Mouse (Mus musculus): ENCODE measurements at regions not wholly inside any gene's neighbourhood (a gene's known extent, or its start where the extent isn't known, plus 50 kb on each side); places are given as distances from the start of the nearest gene placed in this dataset.
A peak's percentile ranks its signal among the peaks of the same experiment; 100 is the strongest.

GRCm38 (mm10) chr5:64703091-64703872 is 99.9 kb upstream of the Klf3 start:
- intact Hi-C loops (cut with DNase I), result loop anchor here (5.0 kb wide), 2 partner anchors 109 to 196 kb away; no protein-coding TSS in a partner anchor
- DNase-seq, result peak; percentile 28 to 33

DNA sequence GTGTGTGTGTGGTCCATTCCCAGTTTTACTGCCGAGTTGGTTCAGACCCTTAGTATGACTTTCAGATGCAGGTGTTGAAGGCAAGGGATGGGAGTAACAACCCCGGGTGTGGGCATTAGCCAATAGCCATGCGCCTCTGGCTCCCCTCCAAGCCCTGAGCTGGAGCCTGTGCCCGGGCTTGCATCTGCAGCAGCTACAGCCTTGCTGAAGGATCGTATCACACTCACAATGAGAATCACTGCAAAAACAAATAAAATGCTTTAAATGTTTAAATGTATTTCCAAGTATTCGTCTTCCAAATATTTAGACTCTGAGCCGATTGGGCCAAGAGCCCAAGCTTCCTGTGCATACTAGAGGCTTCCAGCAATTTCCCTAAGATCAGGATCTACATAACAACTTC is 99.0 kb upstream of the Klf3 start:
- intact Hi-C loops (cut with DNase I), result loop anchor here (5.0 kb wide), 2 partner anchors 108 to 197 kb away; no protein-coding TSS in a partner anchor
- DNase-seq, result peak; percentile 67 to 69

DNA sequence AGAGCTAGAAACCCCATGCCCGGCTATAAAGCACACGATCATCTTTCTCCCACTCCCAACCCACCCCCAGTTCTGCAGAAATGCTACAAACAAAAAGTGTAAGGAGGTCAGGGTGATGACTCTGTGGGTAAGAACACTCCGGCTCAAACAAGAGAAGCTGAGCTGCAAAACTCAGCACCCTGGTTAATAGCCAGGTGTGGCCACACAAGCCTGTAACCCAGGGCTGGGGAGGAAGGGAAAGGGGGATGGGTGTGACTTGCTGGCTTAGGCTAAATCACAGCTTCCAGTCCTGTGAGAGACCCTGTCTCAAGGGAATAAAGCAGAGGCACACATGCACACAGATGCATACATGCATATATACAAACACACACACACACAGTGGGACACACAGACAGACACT is 96.6 kb upstream of the Klf3 start:
- DNase-seq, result no peak
- intact Hi-C loops (cut with DNase I), result no loop called here

DNA sequence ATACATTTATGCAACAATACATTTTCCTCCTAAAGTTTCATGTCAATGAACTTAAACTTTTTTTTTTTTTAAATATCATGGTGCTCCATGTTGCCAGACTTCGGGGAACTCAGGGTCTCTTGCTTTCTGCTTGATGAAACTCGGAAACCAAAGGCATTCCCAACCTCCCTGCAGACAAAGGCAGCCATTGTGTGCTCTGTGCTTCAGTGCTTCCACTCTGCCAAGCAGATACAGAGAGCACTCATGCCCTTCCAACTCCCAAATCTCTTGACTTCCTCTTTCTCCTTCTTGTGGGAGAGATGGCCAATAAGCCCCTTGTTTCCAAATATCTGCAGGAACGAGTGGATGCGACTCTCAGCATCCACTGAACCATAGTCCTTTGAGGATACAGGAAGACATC is 94.0 kb upstream of the Klf3 start:
- intact Hi-C loops (cut with DNase I), result no loop called here

GRCm38 (mm10) chr5:64710236-64710635 is 93.0 kb upstream of the Klf3 start:
- intact Hi-C loops (cut with DNase I), result no loop called here
- DNase-seq, result no peak

More for the DNA sequence above, 94.0 kb upstream of the Klf3 start:
- DNase-seq, result no peak

DNA sequence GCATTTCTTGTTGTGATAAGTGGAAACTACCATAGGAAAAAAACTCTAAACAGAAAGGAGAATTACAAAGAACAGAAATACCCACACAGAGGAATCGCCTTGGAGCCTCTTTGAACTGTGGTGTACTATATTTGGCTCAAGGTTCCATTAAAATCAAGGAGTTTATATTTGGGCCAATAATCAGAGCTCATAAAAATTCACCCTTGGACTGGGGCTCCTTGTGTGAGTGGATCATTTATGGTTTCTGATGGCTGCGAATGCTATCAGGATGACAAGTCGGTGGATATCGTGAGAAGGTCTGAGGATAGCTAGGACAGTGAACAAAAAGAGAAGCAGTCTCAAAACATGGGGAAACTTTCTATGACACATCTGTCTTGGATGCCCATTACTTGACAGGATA is 92.2 kb upstream of the Klf3 start:
- intact Hi-C loops (cut with DNase I), result no loop called here
- DNase-seq, result no peak

- intact Hi-C loops (cut with DNase I), result no loop called here
- no peak for DNase-seq
Measured at GRCm38 (mm10) chr5:64714221-64714653, 89.0 kb upstream of the Klf3 start.

DNA sequence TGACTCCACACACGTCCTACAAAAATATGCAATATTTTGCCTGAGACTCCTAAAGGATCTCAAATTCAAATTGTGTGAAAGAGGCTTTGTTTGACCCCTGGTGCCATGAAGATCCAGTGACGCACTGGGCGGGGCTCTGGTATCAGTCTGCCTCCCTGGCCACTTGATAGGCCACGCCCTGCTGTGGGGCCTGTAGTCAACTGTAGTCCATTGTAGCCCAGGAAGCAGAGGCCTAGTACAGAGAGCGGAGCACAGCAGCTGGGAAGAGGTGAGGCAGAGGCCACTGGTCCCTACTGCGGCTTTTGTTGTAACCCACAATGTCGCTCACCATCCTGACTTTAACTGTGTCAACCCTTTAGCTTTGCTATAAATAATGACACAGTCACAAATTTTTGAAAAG is 88.5 kb upstream of the Klf3 start:
- DNase-seq, result no peak
- intact Hi-C loops (cut with DNase I), result no loop called here

DNA sequence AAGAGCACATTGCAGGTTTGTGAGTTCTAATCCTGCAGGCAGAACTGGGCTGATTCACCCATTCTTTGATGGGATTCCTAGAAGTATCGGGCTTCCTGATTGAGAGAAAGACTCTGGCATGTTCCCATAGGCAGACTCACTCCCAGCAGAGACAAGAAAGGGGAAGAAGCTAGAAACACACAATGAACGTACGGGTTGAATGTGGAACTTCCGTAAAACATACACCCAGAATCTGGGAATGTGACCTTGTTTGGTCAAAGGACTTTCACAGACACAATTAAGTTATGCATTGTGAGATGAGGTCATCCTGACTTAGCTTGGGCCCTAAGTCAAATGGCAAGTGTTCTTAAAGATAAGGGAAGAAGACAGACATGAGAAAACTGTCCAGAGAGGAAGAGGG is 86.6 kb upstream of the Klf3 start:
- DNase-seq, result no peak

GRCm38 (mm10) chr5:64722211-64722610 is 81.0 kb upstream of the Klf3 start:
- intact Hi-C loops (cut with DNase I), result no loop called here
- DNase-seq, result no peak

More for the DNA sequence above, 86.6 kb upstream of the Klf3 start:
- intact Hi-C loops (cut with DNase I), result no loop called here

DNA sequence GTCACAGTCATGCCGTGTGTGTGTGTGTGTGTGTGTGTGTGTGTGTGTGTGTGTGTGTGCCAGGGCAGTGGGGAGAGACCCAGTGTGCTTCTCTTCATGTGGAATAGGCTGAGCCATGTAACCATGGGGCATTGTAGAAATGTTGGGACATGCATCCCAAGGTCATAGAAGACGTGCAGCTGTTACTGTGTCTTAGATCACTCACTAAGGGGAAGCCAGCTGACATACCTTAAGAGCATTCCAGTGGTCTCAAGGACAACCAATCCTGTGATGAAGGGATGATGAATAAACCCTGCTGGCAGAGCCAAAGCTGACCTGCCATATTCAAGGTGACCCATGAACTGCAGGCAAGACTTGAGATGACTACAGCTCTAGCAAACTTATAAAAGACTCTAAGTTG is 75.3 kb upstream of the Klf3 start:
- intact Hi-C loops (cut with DNase I), result no loop called here
- DNase-seq, result no peak

- no peak for DNase-seq
- intact Hi-C loops (cut with DNase I), result no loop called here
Measured at GRCm38 (mm10) chr5:64732356-64732755, 70.8 kb upstream of the Klf3 start.

DNA sequence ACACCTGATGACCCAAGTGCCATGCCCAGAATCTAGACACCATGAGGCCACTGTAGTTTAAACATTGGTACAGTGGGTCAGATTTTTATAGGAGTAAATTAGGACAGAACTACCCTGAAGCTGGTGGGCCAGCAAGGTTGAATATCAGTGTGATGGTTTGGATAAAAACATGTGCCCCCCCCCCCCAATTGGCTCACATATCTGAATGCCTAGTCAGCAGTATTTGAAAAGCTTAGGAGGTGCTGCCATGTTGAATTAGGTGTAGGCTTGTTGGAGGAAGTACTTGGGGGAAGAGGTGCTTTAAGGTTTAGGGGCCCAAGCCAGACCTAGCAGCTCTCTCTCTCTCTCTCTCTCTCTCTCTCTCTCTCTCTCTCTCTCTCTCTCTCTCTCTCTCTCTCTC is 66.2 kb upstream of the Klf3 start:
- intact Hi-C loops (cut with DNase I), result no loop called here
- no peak for DNase-seq

DNA sequence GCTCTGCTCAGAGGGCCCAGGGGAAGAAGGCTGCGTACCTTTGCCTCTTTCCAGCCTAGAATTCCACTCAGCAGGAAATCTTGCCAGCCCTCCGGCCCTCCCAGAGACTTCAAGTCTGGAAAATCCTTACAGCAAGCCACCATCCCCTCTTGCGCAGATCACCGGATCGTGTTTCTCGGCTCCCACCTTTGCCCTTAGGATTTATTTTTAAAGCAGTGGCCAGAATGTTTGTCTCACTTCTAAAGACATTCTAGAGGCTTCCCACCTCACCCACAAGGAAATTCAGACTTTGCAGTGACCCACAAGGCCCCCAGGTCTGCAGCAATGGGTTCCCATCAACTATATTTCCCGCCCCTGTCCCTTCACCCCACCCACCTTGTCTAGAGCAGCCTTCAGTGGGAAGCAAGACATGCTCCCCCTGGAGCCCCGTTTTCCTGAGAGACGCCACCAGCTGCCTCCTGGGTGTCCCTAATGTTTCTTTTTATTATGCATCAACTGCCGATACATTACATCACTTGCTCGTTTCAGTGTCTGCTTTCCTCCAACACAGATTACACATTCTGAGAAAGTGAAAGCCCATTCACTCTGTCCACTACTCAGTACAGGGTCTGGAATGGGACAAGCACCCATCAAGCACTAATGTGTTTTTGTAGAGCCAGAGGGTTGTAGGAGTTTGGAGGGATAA is 65.0 kb upstream of the Klf3 start:
- DNase-seq, result no peak
- intact Hi-C loops (cut with DNase I), result no loop called here

DNA sequence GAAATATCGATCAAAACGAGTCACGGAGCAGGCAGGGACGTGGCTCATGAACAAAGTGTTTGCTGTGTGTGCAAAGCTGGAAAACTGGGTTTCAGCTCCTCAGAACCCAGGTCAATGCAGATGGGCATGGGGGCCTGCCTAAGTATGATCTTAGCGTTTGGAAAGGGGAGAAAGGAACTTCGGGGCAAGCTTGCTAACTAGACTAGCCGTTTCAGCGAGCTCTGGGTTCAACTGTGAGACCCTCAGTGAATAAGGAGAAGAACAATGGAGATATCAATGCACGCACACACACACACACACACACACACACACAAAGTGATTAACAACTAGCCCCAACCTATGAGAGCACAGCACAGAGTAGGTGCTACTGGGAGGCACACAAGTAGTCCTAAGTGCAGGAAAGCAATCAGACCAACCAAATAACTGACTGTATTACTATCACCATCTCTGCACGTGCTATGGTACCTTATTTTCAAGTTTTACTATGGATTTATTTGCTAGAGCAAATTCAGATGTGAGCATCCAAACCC is 64.3 kb upstream of the Klf3 start:
- DNase-seq, result no peak
- intact Hi-C loops (cut with DNase I), result no loop called here

DNA sequence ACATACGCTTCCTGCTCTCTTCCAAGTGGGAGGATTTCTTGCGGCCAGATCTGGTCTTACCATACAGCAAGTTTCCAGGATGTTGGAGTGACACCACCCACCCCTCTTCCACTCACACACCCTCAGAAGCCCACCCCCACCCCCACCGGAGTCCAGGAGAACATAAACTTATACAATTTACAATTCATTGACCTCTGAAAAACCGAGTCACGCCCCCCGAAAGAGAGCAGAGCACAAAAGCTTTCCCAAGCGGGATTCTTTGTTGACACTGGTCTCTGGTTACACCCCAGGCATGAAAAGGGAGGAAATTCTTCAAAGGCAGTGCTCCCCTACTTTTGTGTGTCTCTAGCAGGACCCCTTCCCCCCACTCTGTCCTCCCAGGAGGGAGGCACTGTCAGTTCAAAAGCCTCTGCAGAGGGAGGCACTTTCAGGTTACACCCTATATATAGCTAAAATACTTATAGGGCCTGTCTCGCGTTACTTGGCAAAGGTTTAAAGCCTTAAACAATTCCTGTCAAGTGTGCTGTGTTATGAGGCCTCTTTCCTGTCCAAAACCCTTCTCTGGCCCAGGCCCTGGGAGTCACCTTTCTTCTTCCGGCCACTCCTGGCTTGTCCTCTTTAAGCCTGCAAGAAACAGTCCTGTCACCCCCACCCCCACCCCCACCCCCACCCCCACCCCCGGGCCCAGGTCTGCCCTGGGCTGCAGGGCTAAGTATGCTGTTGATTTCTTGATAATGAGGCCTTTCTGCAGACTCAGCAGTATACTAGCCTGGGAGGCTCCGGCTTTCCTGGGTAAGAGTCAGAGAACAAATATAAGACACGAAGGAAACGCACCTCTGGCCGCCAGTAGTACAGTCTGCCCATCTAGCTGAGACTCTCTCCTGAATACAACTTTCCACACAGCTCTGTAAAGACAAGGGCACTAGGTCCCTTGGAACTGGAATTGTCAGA is 63.6 kb upstream of the Klf3 start:
- DNase-seq, result no peak
- intact Hi-C loops (cut with DNase I), result no loop called here

- intact Hi-C loops (cut with DNase I), result no loop called here
- no peak for DNase-seq
Measured at GRCm38 (mm10) chr5:64744041-64744440, 59.1 kb upstream of the Klf3 start.

GRCm38 (mm10) chr5:64744455-64744854 is 58.7 kb upstream of the Klf3 start:
- intact Hi-C loops (cut with DNase I), result no loop called here
- no peak for DNase-seq

DNA sequence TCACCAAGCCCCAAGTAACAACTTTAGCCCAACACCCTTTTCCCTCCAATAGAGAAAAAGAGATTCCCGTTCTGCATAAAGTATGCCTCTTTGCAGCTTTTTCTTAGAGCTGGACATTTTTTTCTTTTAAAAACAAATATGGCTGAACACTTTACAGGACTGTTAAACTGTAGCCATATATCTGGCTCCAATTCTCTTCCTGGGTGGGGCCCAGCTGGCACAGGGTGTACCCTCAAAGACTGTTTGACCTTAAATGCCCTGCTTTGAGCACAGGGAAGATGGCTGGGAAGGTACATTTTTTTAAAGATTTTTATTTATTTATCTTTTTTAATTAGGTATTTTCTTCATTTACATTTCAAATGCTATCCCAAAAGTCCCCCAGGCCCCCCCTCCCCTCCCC is 55.7 kb upstream of the Klf3 start:
- DNase-seq, result no peak
- intact Hi-C loops (cut with DNase I), result no loop called here

- no peak for DNase-seq
- intact Hi-C loops (cut with DNase I), result no loop called here
Measured at GRCm38 (mm10) chr5:64749415-64750166, 53.6 kb upstream of the Klf3 start.
